Mouse (Mus musculus) cerebellum, postnatal 25 days (tissue): ENCODE results near the gene Mmp12.
"Not testable (repeated sequence)": the region's sequence is repeated elsewhere in the genome, so short reads cannot be mapped to it uniquely, and the experiment has no call there.

Source experiments
- DNase-seq, 2 experiments: peaks; one replicate each; pipeline ENCODE4 v3.0.0; 2021; ENCODE audit warnings: mixed read lengths in 2 of 2

The Mmp12 gene

GRCm38 (mm10) chr9:7344107-7344506 is at the start of gene Mmp12:
Gene Mmp12 (plus strand): TSS chr9:7344381.
- no peak for DNase-seq

GRCm38 (mm10) chr9:7331847-7332246 is 12.3 kb upstream of the Mmp12 start:
- no peak for DNase-seq

GRCm38 (mm10) chr9:7335766-7336680 is 8.2 kb upstream of the Mmp12 start:
- DNase-seq, result no peak

GRCm38 (mm10) chr9:7336740-7337483 is 7.3 kb upstream of the Mmp12 start:
- no peak for DNase-seq

GRCm38 (mm10) chr9:7345513-7345912 is 1.3 kb downstream of the Mmp12 start:
- DNase-seq, result no peak

- no peak for DNase-seq
These were observed 10.4 kb downstream of the Mmp12 start for GRCm38 (mm10) chr9:7354535-7354934.

- no peak for DNase-seq
These were observed 43.8 kb downstream of the Mmp12 start, which contains the start of gene Mmp1b for GRCm38 (mm10) chr9:7387947-7388346. Gene Mmp1b (minus strand): TSS chr9:7388047.

GRCm38 (mm10) chr9:7396556-7396955 is 52.4 kb downstream of the Mmp12 start:
- not testable (repeated sequence) for DNase-seq
